9 mouse cellular contexts compared by ENCODE assay signal in the genomic region with DNA sequence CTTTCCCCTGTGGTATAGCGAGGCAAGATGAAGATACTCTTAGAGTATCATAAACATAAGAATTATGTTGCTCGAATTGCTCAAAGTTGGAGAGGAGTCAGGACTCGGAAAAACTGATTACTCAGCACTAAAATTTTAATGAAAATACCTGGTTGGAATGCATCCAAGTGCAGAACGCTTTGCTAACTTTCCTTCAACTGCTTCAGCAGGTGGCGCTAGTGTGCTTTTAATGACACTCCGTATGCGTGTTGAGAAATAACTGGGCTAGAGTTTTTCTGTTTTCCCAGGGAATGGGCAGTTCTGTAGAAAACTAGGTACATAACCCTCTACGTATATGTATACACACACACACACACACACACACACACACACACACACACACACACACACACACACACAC.
DNase-seq lines count a peak whose midpoint lies in the region; ATAC-seq lines count a peak whose summit lies in the region.
"Had no signal": no experiment of that assay in that cellular context is flagged by ENCODE, and none has a peak within 500 bp of the region (broad histone marks: within the 10 kb centered on the region; RNA-seq: fewer than 3 reads in every experiment).

No protein-coding gene starts in this region.

- no peak overlapping the region for H3K4me3 ChIP-seq in heart, embryonic 10.5 days
- H3K4me3 ChIP-seq in embryonic facial prominence, embryonic 13.5 days = no peak overlapping the region
- H3K4me3 ChIP-seq in hindbrain, embryonic 15.5 days = no peak overlapping the region
- H3K4me3 ChIP-seq: lung, embryonic 15.5 days had no signal

- H3K4me1 ChIP-seq in heart, embryonic 10.5 days = no peaks in the 10 kb centered on the region
- no peaks in the 10 kb centered on the region for H3K4me1 ChIP-seq in embryonic facial prominence, embryonic 13.5 days
- H3K4me1 ChIP-seq in hindbrain, embryonic 15.5 days (replicated peaks) = no peaks in the 10 kb centered on the region
- H3K4me1 ChIP-seq: lung, embryonic 15.5 days had no signal

- no peak for ATAC-seq in embryonic facial prominence, embryonic 13.5 days (ENCODE audit: insufficient number of reproducible peaks, insufficient read depth, low FRiP score, low TSS enrichment, low read depth)
- peak; percentile 61; the same call in 1 of the 2 replicates for ATAC-seq in hindbrain, embryonic 15.5 days (ENCODE audit: low FRiP score, low read depth)
- ATAC-seq in megakaryocyte progenitor cell, adult 5-6 weeks (replicated peaks; ENCODE audit: poor library complexity) = peak; percentile 64

- H3K9ac ChIP-seq in embryonic facial prominence, embryonic 13.5 days = no peak overlapping the region
- H3K9ac ChIP-seq in hindbrain, embryonic 15.5 days = no peak overlapping the region
- H3K9ac ChIP-seq: lung, embryonic 15.5 days had no signal

- peak; percentile 11 to 63 for DNase-seq in heart, adult 18-20 months
- DNase-seq in heart, embryonic 10.5 days (ENCODE audit: low spot score) = no peak
- peak; percentile 58 for DNase-seq in adrenal gland, postnatal 14 days
- peak; percentile 78 to 82 for DNase-seq in layer of hippocampus, postnatal 10 days (ENCODE audit: low spot score in 2 of 2)
- peak; percentile 1 for DNase-seq in skeletal muscle tissue, adult 2 months (ENCODE audit: low read depth, low spot score)

- no peak overlapping the region for H3K27ac ChIP-seq in heart, embryonic 10.5 days
- no peak overlapping the region for H3K27ac ChIP-seq in embryonic facial prominence, embryonic 13.5 days
- no peak overlapping the region for H3K27ac ChIP-seq in hindbrain, embryonic 15.5 days (replicated peaks)
- H3K27ac ChIP-seq: lung, embryonic 15.5 days had no signal

- 14% methylated on average over 8 of the region's 8 CpGs for WGBS in heart, embryonic 10.5 days
- WGBS in embryonic facial prominence, embryonic 13.5 days = 12% methylated on average over 8 of the region's 8 CpGs
- 11% methylated on average over 8 of the region's 8 CpGs for WGBS in hindbrain, embryonic 15.5 days

- H3K27me3 ChIP-seq in heart, embryonic 10.5 days (ENCODE audit: insufficient read depth, poor library complexity, severe bottlenecking) = no peaks in the 10 kb centered on the region
- no peaks in the 10 kb centered on the region for H3K27me3 ChIP-seq in embryonic facial prominence, embryonic 13.5 days
- H3K27me3 ChIP-seq in hindbrain, embryonic 15.5 days = no peaks in the 10 kb centered on the region
- H3K27me3 ChIP-seq: lung, embryonic 15.5 days had no signal

- no peaks in the 10 kb centered on the region for H3K36me3 ChIP-seq in heart, embryonic 10.5 days
- no peaks in the 10 kb centered on the region for H3K36me3 ChIP-seq in embryonic facial prominence, embryonic 13.5 days
- H3K36me3 ChIP-seq in hindbrain, embryonic 15.5 days = no peaks in the 10 kb centered on the region
- H3K36me3 ChIP-seq: lung, embryonic 15.5 days had no signal

- 0 out of 2 replicates have a peak overlapping the region, but pooled peaks have one; percentile 20 for H3K4me2 ChIP-seq in embryonic facial prominence, embryonic 13.5 days
- H3K4me2 ChIP-seq in hindbrain, embryonic 15.5 days = peak overlapping the region; percentile 37
- H3K4me2 ChIP-seq: lung, embryonic 15.5 days had no signal

- H3K9me3 ChIP-seq in heart, embryonic 10.5 days = no peaks in the 10 kb centered on the region
- no peaks in the 10 kb centered on the region for H3K9me3 ChIP-seq in embryonic facial prominence, embryonic 13.5 days
- no peaks in the 10 kb centered on the region for H3K9me3 ChIP-seq in hindbrain, embryonic 15.5 days
- H3K9me3 ChIP-seq: lung, embryonic 15.5 days had no signal
